Mouse (Mus musculus) erythroblast, embryonic 14.5 days (primary cell): ENCODE data around the gene Cdiptos.

ENCODE experiments used
- GATA1 ChIP-seq: IDR thresholded peaks from 2 replicates; pipeline ENCODE4 v1.6.1; 2012; ENCODE audit warnings: low read length, inconsistent platforms, mixed read lengths
- TAL1 ChIP-seq: IDR thresholded peaks from 3 replicates; pipeline ENCODE4 v1.6.1; 2012; ENCODE audit warnings: low read length, inconsistent platforms, mixed read lengths

DNA sequence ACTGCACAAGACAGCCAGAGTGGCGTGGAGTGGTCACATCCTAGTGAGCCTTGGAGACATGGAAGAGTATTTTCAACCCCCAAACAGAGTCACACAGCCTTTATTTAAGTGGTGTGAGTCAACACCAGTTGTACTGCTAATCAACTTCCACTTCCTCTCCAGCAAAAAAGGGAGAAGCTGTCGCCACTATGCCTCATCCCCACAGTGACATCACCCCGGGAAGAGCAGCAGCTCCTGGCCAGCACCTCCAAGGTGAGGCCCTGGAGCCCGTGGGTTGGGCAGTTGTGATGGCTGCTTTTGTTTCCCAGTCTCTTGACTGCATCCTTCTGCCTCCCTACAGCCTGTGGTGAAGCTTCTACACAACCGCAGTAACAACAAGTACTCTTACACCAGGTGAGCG is 34.7 kb downstream of the Cdiptos start:
- no peak for TF ChIP-seq GATA1
- TF ChIP-seq TAL1, result no peak
